Mouse (Mus musculus) limb, embryonic 14.5 days (tissue): ENCODE data around the gene C1ql3. TPM values are rescaled to one million over a fixed set of nuclear protein-coding genes. Genes with fewer than 3 reads are reported as not detected.

Experiments
- ATAC-seq: fragments of 200-750 bp; cut with Nextera tagmentation; 2 replicates; pipeline ENCODE4 v1.8.0; 2017; ENCODE audit warnings: low read depth, moderate number of reproducible peaks, moderate TSS enrichment; ENCODE audit not compliant: low FRiP score
- DNase-seq: peaks from one replicate; pipeline ENCODE4 v3.0.0-alpha.2; 2015; ENCODE audit warnings: low spot score
- H3K27ac ChIP-seq: fragments of 300-500 bp; sonication (generic); replicated peaks from 2 replicates; pipeline ENCODE4 v1.5.1; 2014; ENCODE audit warnings: low read depth, mild to moderate bottlenecking, low read length, moderate library complexity, mixed read lengths
- H3K27me3 ChIP-seq: fragments of 300-500 bp; sonication (generic); 2 replicates; pipeline ENCODE4 v1.6.1; 2014; ENCODE audit warnings: low read length, mixed read lengths; ENCODE audit not compliant: control insufficient read depth, insufficient read depth
- H3K36me3 ChIP-seq: fragments of 300-500 bp; sonication (generic); 2 replicates; pipeline ENCODE4 v1.6.1; 2014; ENCODE audit warnings: mild to moderate bottlenecking, low read length, moderate library complexity, mixed read lengths; ENCODE audit not compliant: control insufficient read depth, insufficient read depth
- H3K4me1 ChIP-seq: fragments of 300-500 bp; sonication (generic); 2 replicates; pipeline ENCODE4 v1.6.1; 2014; ENCODE audit warnings: antibody characterized with exemption, low read length, mixed read lengths; ENCODE audit not compliant: control insufficient read depth, insufficient read depth
- H3K4me2 ChIP-seq: fragments of 300-500 bp; sonication (generic); replicated peaks from 2 replicates; pipeline ENCODE4 v1.6.1; 2014; ENCODE audit warnings: low read depth, mild to moderate bottlenecking, low read length, moderate library complexity; ENCODE audit not compliant: severe bottlenecking
- H3K4me3 ChIP-seq: fragments of 300-500 bp; sonication (generic); replicated peaks from 2 replicates; pipeline ENCODE4 v1.5.1; 2014; ENCODE audit warnings: low read length
- H3K9ac ChIP-seq: fragments of 300-500 bp; sonication (generic); 2 replicates; pipeline ENCODE4 v1.6.1; 2014; ENCODE audit warnings: mild to moderate bottlenecking, low read depth, low read length, moderate library complexity; ENCODE audit not compliant: severe bottlenecking
- H3K9me3 ChIP-seq: fragments of 300-500 bp; sonication (generic); 2 replicates; pipeline ENCODE4 v1.6.1; 2016; ENCODE audit warnings: low read length; ENCODE audit not compliant: control insufficient read depth
- POLR2A ChIP-seq: fragments of 200-500 bp; IDR thresholded peaks from 2 replicates; pipeline ENCODE4 v1.8.0; 2012; ENCODE audit warnings: inconsistent platforms, mild to moderate bottlenecking, moderate library complexity, borderline replicate concordance; ENCODE audit not compliant: insufficient read depth, insufficient read length; ENCODE audit errors: extremely low read depth
- WGBS: fragments of 180-500 bp; shearing (Covaris S2); extraction: QIAGEN DNeasy Blood & Tissue Kit; methylation state at CpG from one replicate; pipeline ENCODE4 v1.1.7; 2014; 5-methylcytosine and 5-hydroxymethylcytosine counted together
- polyA plus RNA-seq, 2 experiments: library from polyadenylated mRNA; depleted of rRNA in 1 of 2; stranded (reverse) in 1 of 2; unstranded in 1 of 2; fragments of >200 nt; fragmentation: Nextera tagmentation in 1 of 2; extraction: Ambion mirVana in 1 of 2; gene quantifications; 2 replicates each; pipeline versions ENCODE4 v1.2.1 to v1.2.3; 2012 to 2014

Gene C1ql3
- polyA plus RNA-seq, 2 experiments, result 2.6 to 3.1 TPM

GRCm38 (mm10) chr2:13009261-13009972 lies 2.2 kb downstream of the C1ql3 start:
- peak overlapping the region; percentile 99 for H3K4me2 ChIP-seq
- WGBS, result 7% methylated on average over 18 of the region's 18 CpGs
- DNase-seq, result no peak
- H3K9ac ChIP-seq, result peak overlapping the region; percentile 47; the same call in 1 of the 2 replicates
- H3K27me3 ChIP-seq, result peaks cover 41% of the 10 kb centered on the region
- no peak overlapping the region for H3K27ac ChIP-seq
- peak overlapping the region; percentile 56 for H3K4me3 ChIP-seq
- H3K36me3 ChIP-seq, result no peaks in the 10 kb centered on the region
- no peak for TF ChIP-seq POLR2A
- 0 out of 2 replicates have a peak, but pooled peaks have one; percentile 7 for ATAC-seq
- no peaks in the 10 kb centered on the region for H3K9me3 ChIP-seq
- H3K4me1 ChIP-seq, result peaks cover 6% of the 10 kb centered on the region; the same call in 1 of the 2 replicates

GRCm38 (mm10) chr2:13008433-13008832 lies 3.2 kb downstream of the C1ql3 start:
- DNase-seq, result no peak
- H3K9me3 ChIP-seq, result no peaks in the 10 kb centered on the region
- no peak overlapping the region for H3K9ac ChIP-seq
- no peaks in the 10 kb centered on the region for H3K36me3 ChIP-seq
- no peak overlapping the region for H3K4me2 ChIP-seq
- TF ChIP-seq POLR2A, result no peak
- H3K4me1 ChIP-seq, result peaks cover 6% of the 10 kb centered on the region; the same call in 1 of the 2 replicates
- WGBS, result 76% methylated on average over 1 of the region's 1 CpGs
- peaks cover 38% of the 10 kb centered on the region for H3K27me3 ChIP-seq
- H3K27ac ChIP-seq, result no peak overlapping the region
- H3K4me3 ChIP-seq, result no peak overlapping the region
- ATAC-seq, result no peak

- DNase-seq (no peak), ATAC-seq (no peak)
- Histone ChIP-seq H3K4me3 (no peak overlapping the region), H3K27ac (no peak overlapping the region), H3K9ac (no peak overlapping the region), H3K27me3 (no peaks in the 10 kb centered on the region), H3K9me3 (no peaks in the 10 kb centered on the region), H3K4me1 (no peaks in the 10 kb centered on the region), H3K4me2 (no peak overlapping the region), H3K36me3 (no peaks in the 10 kb centered on the region)
- no peak for TF ChIP-seq POLR2A
- WGBS, result 65% methylated on average over 2 of the region's 2 CpGs
Observed at GRCm38 (mm10) chr2:13000026-13000425, 11.6 kb downstream of the C1ql3 start.

GRCm38 (mm10) chr2:12984901-12985732 lies 26.5 kb downstream of the C1ql3 start:
- Histone ChIP-seq H3K9ac (no peak overlapping the region), H3K4me3 (no peak overlapping the region), H3K27me3 (no peaks in the 10 kb centered on the region), H3K9me3 (no peaks in the 10 kb centered on the region), H3K27ac (no peak overlapping the region), H3K4me1 (no peaks in the 10 kb centered on the region), H3K36me3 (no peaks in the 10 kb centered on the region), H3K4me2 (no peak overlapping the region)
- ATAC-seq (no peak), DNase-seq (no peak)
- TF ChIP-seq POLR2A, result no peak
- 67% methylated on average over 4 of the region's 4 CpGs for WGBS

- WGBS, result 55% methylated on average over 4 of the region's 4 CpGs
- TF ChIP-seq POLR2A, result no peak
- H3K27ac ChIP-seq, result no peak overlapping the region
Observed at GRCm38 (mm10) chr2:12978771-12979170, 32.8 kb downstream of the C1ql3 start.

More at GRCm38 (mm10) chr2:12978771-12979170, 32.8 kb downstream of the C1ql3 start:
- no peak overlapping the region for H3K4me2 ChIP-seq
- no peaks in the 10 kb centered on the region for H3K27me3 ChIP-seq
- H3K9me3 ChIP-seq, result no peaks in the 10 kb centered on the region
- ATAC-seq (no peak), DNase-seq (peak; percentile 7)
- H3K9ac ChIP-seq, result no peak overlapping the region
- no peaks in the 10 kb centered on the region for H3K36me3 ChIP-seq
- H3K4me3 ChIP-seq, result no peak overlapping the region
- peaks cover 4% of the 10 kb centered on the region; the same call in 1 of the 2 replicates for H3K4me1 ChIP-seq
